In the genomic region with DNA sequence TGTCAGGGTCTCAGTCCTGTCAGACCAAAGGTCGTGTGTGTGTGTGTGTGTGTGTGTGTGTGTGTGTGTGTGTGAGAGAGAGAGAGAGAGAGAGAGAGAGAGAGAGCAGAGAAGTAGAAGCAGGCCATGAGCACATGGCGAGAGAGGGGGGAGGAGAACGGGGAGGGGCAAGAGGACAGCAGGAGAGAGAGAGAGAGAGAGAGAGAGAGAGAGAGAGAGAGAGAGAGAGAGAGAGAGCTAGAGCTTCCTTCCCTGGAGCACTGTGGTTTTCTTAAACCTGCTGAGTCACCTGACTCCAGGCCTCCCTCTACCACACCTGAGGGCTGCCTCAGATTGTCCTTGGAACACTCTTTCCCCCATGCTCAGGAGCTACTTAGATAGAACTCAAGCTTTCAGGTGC, we compare ENCODE assay signal across 16 mouse cellular contexts. TPM values are rescaled to one million over a fixed set of nuclear protein-coding genes. Genes with fewer than 3 reads are reported as not detected.
DNase-seq lines count a peak whose midpoint lies in the region; ATAC-seq and TF ChIP-seq lines count a peak whose summit lies in the region.
"Not testable (repeated sequence)": the region's sequence is repeated elsewhere in the genome, so short reads cannot be mapped to it uniquely, and the experiment has no call there.
"Had no signal": no experiment of that assay in that cellular context is flagged by ENCODE, and none has a peak within 500 bp of the region (broad histone marks: within the 10 kb centered on the region; RNA-seq: fewer than 3 reads in every experiment).

No protein-coding gene starts in this region.

- WGBS in forebrain, embryonic 12.5 days, result 13% methylated on average over 1 of the region's 3 CpGs
- 36% methylated on average over 2 of the region's 3 CpGs for WGBS in hindbrain, embryonic 10.5 days
- 3% methylated on average over 3 of the region's 3 CpGs for WGBS in liver, embryonic 14.5 days (ENCODE audit: insufficient replicate concordance)

- dilution Hi-C loops in CH12.LX (cut with MboI; ENCODE audit: extremely low pct_ligation_motif_present, extremely low pct_unique_long_range_greater_than_20kb, low sequenced_read_pairs), result not testable (repeated sequence)

- not testable (repeated sequence) for ATAC-seq in forebrain, embryonic 12.5 days (ENCODE audit: low FRiP score); liver, embryonic 14.5 days (ENCODE audit: insufficient read depth)
- 0 out of 2 replicates have a peak, but pooled peaks have one; percentile 1 for ATAC-seq in megakaryocyte-erythroid progenitor cell, adult 5-6 weeks (replicated peaks; ENCODE audit: low FRiP score, low TSS enrichment, poor library complexity, severe bottlenecking)

- in situ Hi-C loops in CH12.LX (cut with MboI; ENCODE audit: low pct_ligation_motif_present, low pct_unique_long_range_greater_than_20kb, low sequenced_read_pairs), result not testable (repeated sequence)

- not testable (repeated sequence) for H3K79me2 ChIP-seq in CH12.LX (replicated peaks; ENCODE audit: control insufficient read depth, extremely low read depth, insufficient read depth, poor library complexity, severe bottlenecking)

- not testable (repeated sequence) for H3K4me2 ChIP-seq in CH12.LX (ENCODE audit: insufficient read depth, low read depth, poor library complexity, severe bottlenecking); forebrain, embryonic 12.5 days; liver, embryonic 14.5 days (ENCODE audit: low read depth)

- peak overlapping the region; percentile 5; the same call in 1 of the 2 replicates for H3K9ac ChIP-seq in CH12.LX (ENCODE audit: insufficient read depth, low read depth)
- 0 out of 2 replicates have a peak overlapping the region, but pooled peaks have one; percentile 12 for H3K9ac ChIP-seq in forebrain, embryonic 12.5 days
- H3K9ac ChIP-seq in liver, embryonic 14.5 days (replicated peaks), result peak overlapping the region; percentile 40

- H3K27me3 ChIP-seq in CH12.LX (replicated peaks); hindbrain, embryonic 10.5 days (ENCODE audit: insufficient read depth, poor library complexity, severe bottlenecking); liver, embryonic 14.5 days (ENCODE audit: control insufficient read depth, insufficient read depth, low read length): not testable (repeated sequence)
- 0 out of 2 replicates have a peak, but pooled peaks cover 22% of the 10 kb centered on the region for H3K27me3 ChIP-seq in forebrain, embryonic 12.5 days

- TF ChIP-seq CTCF in CH12.LX (conservative IDR thresholded peaks at IDR 0.05 in 1 of 2, IDR thresholded peaks at IDR 0.05 in 1 of 2; ENCODE audit: low read depth in 2 of 2, low read length in 2 of 2); liver, embryonic 14.5 days (IDR thresholded peaks at IDR 0.05; ENCODE audit: low read depth): not testable (repeated sequence)

- H3K4me1 ChIP-seq in CH12.LX (ENCODE audit: control insufficient read depth in 1 of 2, insufficient read depth in 2 of 2), result peaks cover 34 to 72% of the 10 kb centered on the region in 2 experiments
- peaks cover 12% of the 10 kb centered on the region for H3K4me1 ChIP-seq in forebrain, embryonic 12.5 days
- peaks cover 48% of the 10 kb centered on the region for H3K4me1 ChIP-seq in hindbrain, embryonic 10.5 days (replicated peaks)
- H3K4me1 ChIP-seq in liver, embryonic 14.5 days (replicated peaks; ENCODE audit: control insufficient read depth in 2 of 2, insufficient read depth in 2 of 2, low read length in 1 of 2), result peaks cover 36 to 56% of the 10 kb centered on the region in 2 experiments

- peak overlapping the region; percentile 70 for H3K27ac ChIP-seq in CH12.LX (ENCODE audit: insufficient read depth, low read depth)
- H3K27ac ChIP-seq in forebrain, embryonic 12.5 days, result not testable (repeated sequence)
- peak overlapping the region; percentile 72 for H3K27ac ChIP-seq in hindbrain, embryonic 10.5 days
- peak overlapping the region; percentile 50 for H3K27ac ChIP-seq in liver, embryonic 14.5 days

- H3K36me3 ChIP-seq in CH12.LX (replicated peaks in 1 of 2; ENCODE audit: control insufficient read depth in 1 of 2, insufficient read depth in 1 of 2, low read length in 1 of 2); forebrain, embryonic 12.5 days (replicated peaks); hindbrain, embryonic 10.5 days; liver, embryonic 14.5 days (replicated peaks; ENCODE audit: control insufficient read depth, insufficient read depth, low read depth): not testable (repeated sequence)

- not testable (repeated sequence) for H3K4me3 ChIP-seq in CH12.LX (replicated peaks in 1 of 3; ENCODE audit: low read depth in 2 of 3, low read length in 2 of 3, poor library complexity in 1 of 3); forebrain, embryonic 12.5 days (replicated peaks); hindbrain, embryonic 10.5 days; liver, embryonic 14.5 days (ENCODE audit: insufficient read depth in 1 of 2, low read depth in 2 of 2, low read length in 2 of 2)

- H3K9me3 ChIP-seq in CH12.LX (replicated peaks; ENCODE audit: low read length); forebrain, embryonic 12.5 days; hindbrain, embryonic 10.5 days; liver, embryonic 14.5 days (ENCODE audit: control insufficient read depth, low read length): not testable (repeated sequence)

- peak; percentile 46; the same call in 1 of the 2 replicates for TF ChIP-seq POLR2A in CH12.LX (IDR thresholded peaks at IDR 0.05; ENCODE audit: low read depth, low read length)

- TF ChIP-seq RAD21 in CH12.LX (IDR thresholded peaks at IDR 0.05; ENCODE audit: low read depth, low read length), result not testable (repeated sequence)

- DNase-seq in CH12.LX (ENCODE audit: extremely low read depth) (peak; percentile 71), NIH3T3 (ENCODE audit: low read depth) (peak; percentile 41)
- DNase-seq in hindbrain, embryonic 10.5 days (ENCODE audit: low spot score); liver, embryonic 14.5 days (ENCODE audit: low read depth in 3 of 3, low spot score in 3 of 3): not testable (repeated sequence)
- peak; percentile 38 to 65 for DNase-seq in kidney, postnatal 25 days

- TF ChIP-seq EP300 in CH12.LX (IDR thresholded peaks at IDR 0.05; ENCODE audit: low read length); liver, embryonic 14.5 days (IDR thresholded peaks at IDR 0.05; ENCODE audit: low read depth): not testable (repeated sequence)

TF ChIP-seq in CH12.LX, 34 proteins besides CTCF, POLR2A, EP300 and RAD21 (continues in another document):
- TF ChIP-seq IRF4 (IDR thresholded peaks at IDR 0.05; ENCODE audit: low read depth, low read length) (peak; percentile 24; the same call in 1 of the 2 replicates), TCF12 (IDR thresholded peaks at IDR 0.05; ENCODE audit: low read depth, low read length) (peak; percentile 53; the same call in 1 of the 2 replicates), SIN3A (IDR thresholded peaks at IDR 0.05; ENCODE audit: low read length) (peak; percentile 66), BHLHE40 (IDR thresholded peaks at IDR 0.05; ENCODE audit: low read depth, low read length) (peak; percentile 72), HCFC1 (IDR thresholded peaks at IDR 0.05; ENCODE audit: low read depth, low read length) (peak; percentile 32; the same call in 1 of the 2 replicates), ETS1 (conservative IDR thresholded peaks at IDR 0.05; ENCODE audit: low read depth, low read length) (0 out of 2 replicates have a peak, but pooled peaks have one; percentile 18), CHD2 (IDR thresholded peaks at IDR 0.05; ENCODE audit: low read length) (0 out of 2 replicates have a peak, but pooled peaks have one; percentile 47), MYC (IDR thresholded peaks at IDR 0.05; ENCODE audit: low read depth, low read length) (peak; percentile 97), JUND (conservative IDR thresholded peaks at IDR 0.05; ENCODE audit: low read depth, low read length) (peak; percentile 90)

RNA-seq across cellular contexts. Expression of a gene that starts 1.2 kb away (rescaled TPM):
- total RNA-seq in CH12.LX (2012; rRNA removed), result 730 and 1,066 TPM in 2 replicates
- total RNA-seq in CH12.LX (2014; rRNA removed), result 1,361 and 1,740 TPM in 2 replicates
- 2,091 and 2,158 TPM in 2 replicates for polyA plus RNA-seq in CH12.LX (2012; ENCODE audit: insufficient read length, low read depth)
- 1,281 and 1,312 TPM in 2 replicates for polyA plus RNA-seq in forebrain, embryonic 12.5 days (2016; fragmentation: Nextera tagmentation; extraction: Ambion mirVana)
- 893 and 1,134 TPM in 2 replicates for polyA plus RNA-seq in hindbrain, embryonic 10.5 days (2016; fragmentation: Nextera tagmentation; extraction: Ambion mirVana)
- polyA plus RNA-seq in liver, embryonic 14.5 days (2012; rRNA removed), result 103 and 161 TPM in 2 replicates
- 653 and 697 TPM in 2 replicates for polyA plus RNA-seq in liver, embryonic 14.5 days (2014; fragmentation: Nextera tagmentation; extraction: Ambion mirVana)
- 1,358 and 1,376 TPM in 2 replicates for total RNA-seq in megakaryocyte-erythroid progenitor cell, adult 5-6 weeks (2014; fragmentation: Nextera tagmentation)
- total RNA-seq in megakaryocyte-erythroid progenitor cell, adult 5-6 weeks (2017), result 3,639 and 4,695 TPM in 2 replicates

RNA-seq across cellular contexts. Expression of a gene that starts 18.9 kb away (rescaled TPM):
- total RNA-seq in CH12.LX (2012; rRNA removed) (0.13 TPM in 1 of 2 replicates, not detected in the other), CH12.LX (2014; rRNA removed) (not detected in 2 replicates)
- not detected in 2 replicates for polyA plus RNA-seq in CH12.LX (2012; ENCODE audit: insufficient read length, low read depth)
- polyA plus RNA-seq in forebrain, embryonic 12.5 days (2016; fragmentation: Nextera tagmentation; extraction: Ambion mirVana), result not detected in 2 replicates
- 0.34 TPM in 1 of 2 replicates, not detected in the other for polyA plus RNA-seq in hindbrain, embryonic 10.5 days (2016; fragmentation: Nextera tagmentation; extraction: Ambion mirVana)
- polyA plus RNA-seq in liver, embryonic 14.5 days (2012; rRNA removed), result not detected in 2 replicates
- polyA plus RNA-seq in liver, embryonic 14.5 days (2014; fragmentation: Nextera tagmentation; extraction: Ambion mirVana), result not detected in 2 replicates
- total RNA-seq in megakaryocyte-erythroid progenitor cell, adult 5-6 weeks (2014; fragmentation: Nextera tagmentation), result not detected in 2 replicates
- not detected in 2 replicates for total RNA-seq in megakaryocyte-erythroid progenitor cell, adult 5-6 weeks (2017)
- total RNA-seq: adrenal gland, postnatal 25 days; gastrocnemius, adult 2 months; heart, postnatal 14 days; layer of hippocampus, postnatal 25 days; left cerebral cortex, postnatal 14 days had no signal
- polyA plus RNA-seq: cerebellum, adult 2 months; embryonic facial prominence, embryonic 13.5 days; midbrain, embryonic 14.5 days; stomach, embryonic 16.5 days had no signal

RNA-seq across cellular contexts. Expression of a gene that starts 36.4 kb away (rescaled TPM):
- 26.2 and 27.4 TPM in 2 replicates for total RNA-seq in CH12.LX (2012; rRNA removed)
- 20.5 and 22.8 TPM in 2 replicates for total RNA-seq in CH12.LX (2014; rRNA removed)
- polyA plus RNA-seq in CH12.LX (2012; ENCODE audit: insufficient read length, low read depth), result 16.1 and 17.9 TPM in 2 replicates
- polyA plus RNA-seq in forebrain, embryonic 12.5 days (2016; fragmentation: Nextera tagmentation; extraction: Ambion mirVana), result 28.2 and 33.5 TPM in 2 replicates
- 23.3 and 24.4 TPM in 2 replicates for polyA plus RNA-seq in hindbrain, embryonic 10.5 days (2016; fragmentation: Nextera tagmentation; extraction: Ambion mirVana)
- 9.1 and 10.1 TPM in 2 replicates for polyA plus RNA-seq in liver, embryonic 14.5 days (2012; rRNA removed)
- polyA plus RNA-seq in liver, embryonic 14.5 days (2014; fragmentation: Nextera tagmentation; extraction: Ambion mirVana), result 7.5 and 8.8 TPM in 2 replicates
- total RNA-seq in megakaryocyte-erythroid progenitor cell, adult 5-6 weeks (2014; fragmentation: Nextera tagmentation), result 19.0 and 42.1 TPM in 2 replicates
- total RNA-seq in megakaryocyte-erythroid progenitor cell, adult 5-6 weeks (2017), result 29.1 and 29.5 TPM in 2 replicates
